Mouse (Mus musculus): Measurements from ENCODE around the gene Abtb2. TPM values are rescaled to one million over a fixed set of nuclear protein-coding genes. Genes with fewer than 3 reads are reported as not detected.

Abtb2 gene
- polyA plus RNA-seq, 1 experiment from 2014 or later: 18.6 TPM

DNA sequence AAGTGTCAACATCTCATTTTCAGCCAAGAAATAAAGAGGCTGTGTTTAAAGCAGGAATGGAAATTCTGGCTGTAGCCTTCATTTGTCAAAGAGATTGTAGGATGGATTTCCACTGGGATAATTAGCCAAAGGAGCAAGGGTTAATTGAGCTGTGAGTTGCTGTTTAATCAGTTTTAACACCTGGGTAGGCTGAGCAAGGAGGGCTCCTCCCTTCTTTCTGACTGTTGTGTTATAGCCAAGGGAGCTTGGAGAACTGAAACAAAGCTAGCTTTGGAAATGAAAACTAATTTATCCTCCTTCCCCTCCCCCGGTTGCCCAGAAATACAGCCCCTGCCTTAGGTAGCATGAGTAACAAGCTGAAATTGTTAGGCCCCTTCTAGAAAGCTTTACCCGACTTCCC, 6.2 kb downstream of the Abtb2 start:
- ATAC-seq (ENCODE audit: insufficient number of reproducible peaks, insufficient read depth, low FRiP score, low read depth): no peak
- no peak overlapping the region for H3K9ac ChIP-seq (ENCODE audit: low read length)
- H3K4me1 ChIP-seq (ENCODE audit: control insufficient read depth in 2 of 2, insufficient read depth in 2 of 2, low read length in 2 of 2): peaks cover 14 to 54% of the 10 kb centered on the region in 2 experiments
- H3K9me3 ChIP-seq (ENCODE audit: control insufficient read depth, low read length): no peaks in the 10 kb centered on the region
- H3K36me3 ChIP-seq (ENCODE audit: control insufficient read depth, insufficient read depth, low read length): no peaks in the 10 kb centered on the region
- H3K27ac ChIP-seq (replicated peaks in 1 of 2; ENCODE audit: control insufficient read depth in 1 of 2, insufficient read depth in 1 of 2, low read depth in 2 of 2, low read length in 2 of 2): no peak overlapping the region
- H3K4me3 ChIP-seq (ENCODE audit: control insufficient read depth in 1 of 2, insufficient read depth in 1 of 2, low read depth in 1 of 2, low read length in 2 of 2): no peak overlapping the region
- 78% methylated on average over 2 of the region's 2 CpGs for WGBS
- H3K4me2 ChIP-seq (ENCODE audit: low read length): no peak overlapping the region
- no peaks in the 10 kb centered on the region for H3K27me3 ChIP-seq (ENCODE audit: control insufficient read depth, insufficient read depth, low read length)

DNA sequence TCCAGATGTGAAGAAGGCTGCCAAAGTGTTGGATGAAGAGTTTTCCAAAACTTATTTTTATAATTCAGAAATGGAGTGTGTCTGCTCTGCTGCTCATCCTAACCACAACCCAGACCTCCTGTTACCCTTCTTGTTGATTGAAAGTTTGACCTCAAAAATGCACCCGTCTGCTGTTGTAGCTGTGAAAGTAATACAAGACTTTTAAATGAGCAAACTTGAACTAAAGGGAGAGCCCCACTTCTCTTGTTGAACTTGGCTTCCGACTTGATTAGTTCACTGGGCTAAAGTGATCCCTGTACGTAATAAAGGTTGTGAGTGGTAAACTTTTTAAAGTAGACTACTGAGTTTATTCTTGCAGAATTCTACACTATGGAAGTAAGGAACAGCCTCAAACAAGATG, 10.3 kb downstream of the Abtb2 start:
- WGBS: 77% methylated on average over 3 of the region's 3 CpGs
- no peak for ATAC-seq (ENCODE audit: insufficient number of reproducible peaks, insufficient read depth, low FRiP score, low read depth)
- H3K4me2 ChIP-seq (ENCODE audit: low read length): no peak overlapping the region
- H3K9ac ChIP-seq (ENCODE audit: low read length): no peak overlapping the region
- no peaks in the 10 kb centered on the region for H3K27me3 ChIP-seq (ENCODE audit: control insufficient read depth, insufficient read depth, low read length)
- H3K4me3 ChIP-seq (ENCODE audit: control insufficient read depth in 1 of 2, insufficient read depth in 1 of 2, low read depth in 1 of 2, low read length in 2 of 2): no peak overlapping the region
- no peaks in the 10 kb centered on the region for H3K9me3 ChIP-seq (ENCODE audit: control insufficient read depth, low read length)
- peaks cover 35 to 67% of the 10 kb centered on the region in 2 experiments for H3K4me1 ChIP-seq (ENCODE audit: control insufficient read depth in 2 of 2, insufficient read depth in 2 of 2, low read length in 2 of 2)
- no peaks in the 10 kb centered on the region for H3K36me3 ChIP-seq (ENCODE audit: control insufficient read depth, insufficient read depth, low read length)
- peak overlapping the region in 1 of 2 experiments; percentile 93; a peak in 2 of 4 replicates for H3K27ac ChIP-seq (replicated peaks in 1 of 2; ENCODE audit: control insufficient read depth in 1 of 2, insufficient read depth in 1 of 2, low read depth in 2 of 2, low read length in 2 of 2)

DNA sequence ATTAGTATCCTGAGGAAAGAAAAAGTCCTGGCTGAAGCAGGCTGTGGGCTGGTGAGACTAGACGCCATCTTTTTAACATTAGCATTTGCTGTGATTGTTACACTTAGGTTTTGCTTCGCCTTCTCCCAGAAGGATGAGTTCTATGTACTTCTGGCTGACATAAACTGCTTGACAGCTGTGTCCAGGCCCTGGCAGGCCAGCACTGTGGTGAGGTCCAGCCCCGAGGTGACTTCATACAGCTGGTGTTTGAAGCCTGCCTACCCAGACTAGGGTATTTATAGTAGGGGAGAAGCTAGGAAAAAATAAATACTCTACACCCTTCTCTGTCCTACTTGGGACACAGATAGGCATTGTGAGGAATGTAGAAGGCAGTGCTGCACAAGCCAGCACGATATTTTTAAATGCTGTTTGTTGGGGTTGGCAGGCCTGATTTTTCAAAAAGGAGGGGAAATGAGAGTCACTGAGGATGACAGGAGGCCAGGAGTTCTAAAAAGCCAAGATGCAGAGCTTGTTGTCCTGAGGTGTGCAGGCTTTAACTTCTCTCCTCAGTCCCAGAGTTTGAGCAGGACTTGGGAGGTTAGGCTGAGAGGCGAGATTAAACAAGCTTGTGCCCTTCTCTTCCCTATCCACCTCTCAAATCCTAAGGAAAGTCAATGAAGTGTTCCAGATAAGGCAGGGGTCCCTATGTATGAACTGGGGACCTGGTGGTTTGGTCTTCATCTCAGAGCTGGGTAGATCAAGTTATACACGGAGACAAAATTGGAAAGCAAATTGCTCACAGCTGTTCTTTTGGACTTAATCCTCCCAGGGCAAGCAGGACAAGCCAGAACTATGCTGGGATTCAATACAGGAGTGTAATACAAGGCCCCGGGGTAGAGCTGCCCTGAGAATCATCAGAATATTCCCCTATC, 11.9 kb downstream of the Abtb2 start:
- Histone ChIP-seq H3K4me3 (ENCODE audit: control insufficient read depth in 1 of 2, insufficient read depth in 1 of 2, low read depth in 1 of 2, low read length in 2 of 2) (no peak overlapping the region), H3K4me2 (ENCODE audit: low read length) (peak overlapping the region; percentile 45), H3K36me3 (ENCODE audit: control insufficient read depth, insufficient read depth, low read length) (no peaks in the 10 kb centered on the region), H3K4me1 (ENCODE audit: control insufficient read depth in 2 of 2, insufficient read depth in 2 of 2, low read length in 2 of 2) (peaks cover 42 to 78% of the 10 kb centered on the region in 2 experiments), H3K27me3 (ENCODE audit: control insufficient read depth, insufficient read depth, low read length) (no peaks in the 10 kb centered on the region), H3K9me3 (ENCODE audit: control insufficient read depth, low read length) (no peaks in the 10 kb centered on the region), H3K9ac (ENCODE audit: low read length) (peak overlapping the region; percentile 49), H3K27ac (replicated peaks in 1 of 2; ENCODE audit: control insufficient read depth in 1 of 2, insufficient read depth in 1 of 2, low read depth in 2 of 2, low read length in 2 of 2) (peak overlapping the region; percentile 93 to 95)
- 39% methylated on average over 7 of the region's 7 CpGs for WGBS
- peak; percentile 76 for ATAC-seq (ENCODE audit: insufficient number of reproducible peaks, insufficient read depth, low FRiP score, low read depth)

- Histone ChIP-seq H3K27ac (replicated peaks in 1 of 2; ENCODE audit: control insufficient read depth in 1 of 2, insufficient read depth in 1 of 2, low read depth in 2 of 2, low read length in 2 of 2) (peak overlapping the region; percentile 93 to 95), H3K4me2 (ENCODE audit: low read length) (peak overlapping the region; percentile 45)
Measured at GRCm38 (mm10) chr2:103578663-103579213, 12.6 kb downstream of the Abtb2 start.

DNA sequence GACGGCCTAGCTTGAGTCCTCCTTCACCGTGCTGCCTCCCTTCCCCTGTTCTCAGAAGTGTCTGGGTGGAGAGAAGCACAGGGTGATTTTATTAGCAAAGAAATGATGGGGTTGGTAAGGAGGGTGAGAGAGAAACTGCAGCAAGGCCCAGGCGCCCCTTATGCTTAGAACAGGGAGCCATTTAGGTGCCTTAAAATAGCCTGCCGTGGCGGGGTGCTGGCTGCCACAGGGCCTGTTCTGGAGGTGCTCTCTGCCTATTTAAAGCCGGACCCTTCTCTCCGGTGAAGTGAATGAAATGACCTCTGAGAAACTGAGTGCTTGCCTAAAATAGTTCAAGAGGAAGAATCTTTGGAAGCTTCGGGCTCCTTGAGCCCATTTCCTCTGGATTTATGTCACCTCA, 14.6 kb downstream of the Abtb2 start:
- Histone ChIP-seq H3K27ac (replicated peaks in 1 of 2; ENCODE audit: control insufficient read depth in 1 of 2, insufficient read depth in 1 of 2, low read depth in 2 of 2, low read length in 2 of 2) (peak overlapping the region; percentile 84 to 93), H3K4me3 (ENCODE audit: control insufficient read depth in 1 of 2, insufficient read depth in 1 of 2, low read depth in 1 of 2, low read length in 2 of 2) (no peak overlapping the region; a peak in 1 of 4 replicates), H3K36me3 (ENCODE audit: control insufficient read depth, insufficient read depth, low read length) (no peaks in the 10 kb centered on the region), H3K4me1 (ENCODE audit: control insufficient read depth in 2 of 2, insufficient read depth in 2 of 2, low read length in 2 of 2) (peaks cover 41 to 88% of the 10 kb centered on the region in 2 experiments), H3K4me2 (ENCODE audit: low read length) (peak overlapping the region; percentile 51), H3K9me3 (ENCODE audit: control insufficient read depth, low read length) (no peaks in the 10 kb centered on the region), H3K27me3 (ENCODE audit: control insufficient read depth, insufficient read depth, low read length) (no peaks in the 10 kb centered on the region), H3K9ac (ENCODE audit: low read length) (peak overlapping the region; percentile 62)
- ATAC-seq (ENCODE audit: insufficient number of reproducible peaks, insufficient read depth, low FRiP score, low read depth): no peak
- WGBS: 26% methylated on average over 8 of the region's 8 CpGs

More at GRCm38 (mm10) chr2:103578663-103579213, 12.6 kb downstream of the Abtb2 start:
- Histone ChIP-seq H3K36me3 (ENCODE audit: control insufficient read depth, insufficient read depth, low read length) (no peaks in the 10 kb centered on the region), H3K9me3 (ENCODE audit: control insufficient read depth, low read length) (no peaks in the 10 kb centered on the region), H3K4me3 (ENCODE audit: control insufficient read depth in 1 of 2, insufficient read depth in 1 of 2, low read depth in 1 of 2, low read length in 2 of 2) (no peak overlapping the region), H3K9ac (ENCODE audit: low read length) (peak overlapping the region; percentile 38; the same call in 1 of the 2 replicates), H3K4me1 (ENCODE audit: control insufficient read depth in 2 of 2, insufficient read depth in 2 of 2, low read length in 2 of 2) (peaks cover 43 to 86% of the 10 kb centered on the region in 2 experiments), H3K27me3 (ENCODE audit: control insufficient read depth, insufficient read depth, low read length) (no peaks in the 10 kb centered on the region)
- no peak for ATAC-seq (ENCODE audit: insufficient number of reproducible peaks, insufficient read depth, low FRiP score, low read depth)
- 89% methylated on average over 10 of the region's 10 CpGs for WGBS

GRCm38 (mm10) chr2:103581369-103581897, 15.3 kb downstream of the Abtb2 start:
- H3K4me1 ChIP-seq (ENCODE audit: control insufficient read depth in 2 of 2, insufficient read depth in 2 of 2, low read length in 2 of 2): peaks cover 39 to 86% of the 10 kb centered on the region in 2 experiments
- ATAC-seq (ENCODE audit: insufficient number of reproducible peaks, insufficient read depth, low FRiP score, low read depth): no peak
- no peaks in the 10 kb centered on the region for H3K36me3 ChIP-seq (ENCODE audit: control insufficient read depth, insufficient read depth, low read length)
- H3K9me3 ChIP-seq (ENCODE audit: control insufficient read depth, low read length): no peaks in the 10 kb centered on the region
- H3K4me3 ChIP-seq (ENCODE audit: control insufficient read depth in 1 of 2, insufficient read depth in 1 of 2, low read depth in 1 of 2, low read length in 2 of 2): no peak overlapping the region
- H3K27me3 ChIP-seq (ENCODE audit: control insufficient read depth, insufficient read depth, low read length): no peaks in the 10 kb centered on the region
- H3K9ac ChIP-seq (ENCODE audit: low read length): peak overlapping the region; percentile 62
- H3K27ac ChIP-seq (replicated peaks in 1 of 2; ENCODE audit: control insufficient read depth in 1 of 2, insufficient read depth in 1 of 2, low read depth in 2 of 2, low read length in 2 of 2): peak overlapping the region; percentile 84 to 93
- peak overlapping the region; percentile 51 for H3K4me2 ChIP-seq (ENCODE audit: low read length)
- 32% methylated on average over 7 of the region's 7 CpGs for WGBS

DNA sequence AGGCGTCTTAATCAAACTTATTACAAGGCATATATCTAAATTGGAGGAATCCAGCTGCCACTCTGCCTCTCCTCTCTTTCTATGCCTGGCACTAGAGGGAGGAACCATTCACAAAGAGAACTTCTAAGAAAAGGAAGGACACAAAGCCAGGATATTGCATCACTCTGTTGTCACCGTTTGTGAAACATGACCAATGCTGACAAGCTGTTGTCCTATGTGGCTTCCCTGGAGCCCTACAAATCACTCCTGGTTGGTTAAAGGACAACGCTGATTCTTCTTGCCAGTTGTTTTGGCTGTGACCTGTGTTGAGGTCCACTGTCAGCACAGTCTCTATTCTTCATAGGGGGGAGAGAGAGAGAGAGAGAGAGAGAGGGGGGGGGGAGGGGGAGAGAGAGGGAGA, 17.2 kb downstream of the Abtb2 start:
- Histone ChIP-seq H3K9ac (ENCODE audit: low read length) (no peak overlapping the region), H3K4me2 (ENCODE audit: low read length) (no peak overlapping the region), H3K4me3 (ENCODE audit: control insufficient read depth in 1 of 2, insufficient read depth in 1 of 2, low read depth in 1 of 2, low read length in 2 of 2) (no peak overlapping the region), H3K36me3 (ENCODE audit: control insufficient read depth, insufficient read depth, low read length) (no peaks in the 10 kb centered on the region), H3K4me1 (ENCODE audit: control insufficient read depth in 2 of 2, insufficient read depth in 2 of 2, low read length in 2 of 2) (peaks cover 39 to 87% of the 10 kb centered on the region in 2 experiments), H3K27me3 (ENCODE audit: control insufficient read depth, insufficient read depth, low read length) (no peaks in the 10 kb centered on the region), H3K9me3 (ENCODE audit: control insufficient read depth, low read length) (no peaks in the 10 kb centered on the region), H3K27ac (replicated peaks in 1 of 2; ENCODE audit: control insufficient read depth in 1 of 2, insufficient read depth in 1 of 2, low read depth in 2 of 2, low read length in 2 of 2) (no peak overlapping the region)
- WGBS: 42% methylated on average over 3 of the region's 3 CpGs
- no peak for ATAC-seq (ENCODE audit: insufficient number of reproducible peaks, insufficient read depth, low FRiP score, low read depth)

Data from heart, embryonic 14.5 days (tissue).